Mouse (Mus musculus): ENCODE measurements at regions not wholly inside any gene's neighbourhood (a gene's known extent, or its start where the extent isn't known, plus 50 kb on each side); places are given as distances from the start of the nearest gene placed in this dataset.
A peak's percentile ranks its signal among the peaks of the same experiment; 100 is the strongest.

GRCm38 (mm10) chr4:55292701-55293100 lies 57.1 kb upstream of the Rad23b start:
- no peaks in the 10 kb centered on the region for H3K4me1 ChIP-seq (ENCODE audit: control insufficient read depth, insufficient read depth, low read length)
- TF ChIP-seq CTCF (IDR thresholded peaks at IDR 0.05; ENCODE audit: borderline replicate concordance, insufficient read depth, low read length) (no peak), POLR2A (IDR thresholded peaks at IDR 0.05; ENCODE audit: low read depth, low read length) (no peak)
- no peak overlapping the region for H3K27ac ChIP-seq (ENCODE audit: insufficient read depth, low read length)
- no peak overlapping the region for H3K4me3 ChIP-seq (ENCODE audit: insufficient read depth, low read length)

GRCm38 (mm10) chr4:55293347-55294079 lies 56.3 kb upstream of the Rad23b start:
- Histone ChIP-seq H3K4me3 (ENCODE audit: insufficient read depth, low read length) (no peak overlapping the region), H3K4me1 (ENCODE audit: control insufficient read depth, insufficient read depth, low read length) (no peaks in the 10 kb centered on the region), H3K27ac (ENCODE audit: insufficient read depth, low read length) (no peak overlapping the region)
- TF ChIP-seq CTCF (IDR thresholded peaks at IDR 0.05; ENCODE audit: borderline replicate concordance, insufficient read depth, low read length): no peak
- no peak for TF ChIP-seq POLR2A (IDR thresholded peaks at IDR 0.05; ENCODE audit: low read depth, low read length)

- Histone ChIP-seq H3K4me3 (ENCODE audit: insufficient read depth, low read length) (peak overlapping the region; percentile 25), H3K27ac (ENCODE audit: insufficient read depth, low read length) (no peak overlapping the region), H3K4me1 (ENCODE audit: control insufficient read depth, insufficient read depth, low read length) (no peaks in the 10 kb centered on the region)
- TF ChIP-seq CTCF (IDR thresholded peaks at IDR 0.05; ENCODE audit: borderline replicate concordance, insufficient read depth, low read length) (no peak), POLR2A (IDR thresholded peaks at IDR 0.05; ENCODE audit: low read depth, low read length) (no peak)
These were observed 55.6 kb upstream of the Rad23b start for GRCm38 (mm10) chr4:55294255-55294687.

GRCm38 (mm10) chr4:55297841-55298240 lies 52.0 kb upstream of the Rad23b start:
- no peak overlapping the region for H3K27ac ChIP-seq (ENCODE audit: insufficient read depth, low read length)
- no peak for TF ChIP-seq CTCF (IDR thresholded peaks at IDR 0.05; ENCODE audit: borderline replicate concordance, insufficient read depth, low read length)
- TF ChIP-seq POLR2A (IDR thresholded peaks at IDR 0.05; ENCODE audit: low read depth, low read length): no peak

More at GRCm38 (mm10) chr4:55297841-55298240, 52.0 kb upstream of the Rad23b start:
- Histone ChIP-seq H3K4me3 (ENCODE audit: insufficient read depth, low read length) (no peak overlapping the region), H3K4me1 (ENCODE audit: control insufficient read depth, insufficient read depth, low read length) (no peaks in the 10 kb centered on the region)
